ENCODE assay signal across 26 mouse cellular contexts in genomic region chr9:89187006-89187405, GRCm38 (mm10). TPM values are rescaled to one million over a fixed set of nuclear protein-coding genes. Genes with fewer than 3 reads are reported as not detected.
"Had no signal": no experiment of that assay in that cellular context is flagged by ENCODE, and none has a peak within 500 bp of the region (broad histone marks: within the 10 kb centered on the region; RNA-seq: fewer than 3 reads in every experiment).

No protein-coding gene starts in this region.

RNA-seq across cellular contexts. Expression of gene Bcl2a1b, which starts 12.0 kb away (rescaled TPM):
- total RNA-seq: gastrocnemius, adult 18-20 months; gastrocnemius, adult 2 months; gastrocnemius, adult 8-10 months; gastrocnemius, postnatal 14 days; gastrocnemius, postnatal 25 days; gastrocnemius, postnatal 36 days; granulocyte monocyte progenitor cell, adult 5-6 weeks had no signal
- polyA plus RNA-seq: embryonic facial prominence, embryonic 11.5 days; forebrain, embryonic 12.5 days; forebrain, embryonic 13.5 days had no signal

RNA-seq across cellular contexts. Expression of gene Gm29094, which starts 12.2 kb away (rescaled TPM):
- total RNA-seq: common myeloid progenitor, adult 5-6 weeks; forebrain, postnatal 0 days; gastrocnemius, adult 18-20 months; gastrocnemius, adult 2 months; gastrocnemius, adult 8-10 months; gastrocnemius, postnatal 10 days; gastrocnemius, postnatal 14 days; gastrocnemius, postnatal 25 days; gastrocnemius, postnatal 36 days had no signal
- polyA plus RNA-seq: cortical plate, adult 2 months; embryonic facial prominence, embryonic 10.5 days; embryonic facial prominence, embryonic 13.5 days; embryonic facial prominence, embryonic 14.5 days; erythroblast, embryonic 14.5 days; forebrain, embryonic 10.5 days; forebrain, embryonic 13.5 days; forebrain, embryonic 14.5 days; forebrain, embryonic 16.5 days; frontal cortex, adult 2 months; gonadal fat pad, adult 2 months; heart, adult 2 months; heart, embryonic 11.5 days; heart, embryonic 12.5 days had no signal
